19 mouse cellular contexts compared by ENCODE assay signal in the genomic region with DNA sequence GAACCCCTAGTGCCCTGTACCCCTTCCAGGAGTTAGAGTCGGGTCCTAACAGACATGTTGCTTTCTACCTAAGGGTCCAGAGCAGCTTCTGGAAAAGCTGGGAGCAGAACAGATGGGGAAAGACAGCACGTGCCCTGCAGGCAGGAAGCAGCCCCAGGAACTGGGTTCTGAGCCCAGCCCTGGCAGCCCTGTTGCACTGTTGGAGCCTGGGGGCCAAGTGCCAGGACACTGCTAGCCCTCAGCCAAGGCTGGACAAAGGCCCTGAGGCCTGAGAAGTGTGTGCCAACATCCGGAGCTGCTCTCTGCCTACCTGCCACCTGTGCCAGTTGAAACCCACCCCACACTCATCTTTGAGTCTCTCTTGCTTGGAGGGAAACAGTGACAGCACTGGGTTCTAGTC. TPM values are rescaled to one million over a fixed set of nuclear protein-coding genes. Genes with fewer than 3 reads are reported as not detected.
DNase-seq lines count a peak whose midpoint lies in the region; ATAC-seq lines count a peak whose summit lies in the region.
"Had no signal": no experiment of that assay in that cellular context is flagged by ENCODE, and none has a peak within 500 bp of the region (broad histone marks: within the 10 kb centered on the region; RNA-seq: fewer than 3 reads in every experiment).

No protein-coding gene starts in this region.

- WGBS in hindbrain, embryonic 10.5 days = 81% methylated on average over 3 of the region's 3 CpGs
- 81% methylated on average over 3 of the region's 3 CpGs for WGBS in hindbrain, embryonic 16.5 days
- WGBS in limb, embryonic 13.5 days = 82% methylated on average over 3 of the region's 3 CpGs

- H3K9ac ChIP-seq in hindbrain, embryonic 16.5 days (ENCODE audit: low read depth, low read length) = no peak overlapping the region
- H3K9ac ChIP-seq in limb, embryonic 13.5 days = 0 out of 2 replicates have a peak overlapping the region, but pooled peaks have one; percentile 26
- H3K9ac ChIP-seq: forebrain, embryonic 13.5 days; liver, embryonic 14.5 days; midbrain, embryonic 12.5 days had no signal

- H3K4me2 ChIP-seq in hindbrain, embryonic 16.5 days (ENCODE audit: low read length) = no peak overlapping the region
- peak overlapping the region; percentile 89; the same call in 1 of the 2 replicates for H3K4me2 ChIP-seq in limb, embryonic 13.5 days (replicated peaks)
- H3K4me2 ChIP-seq: forebrain, embryonic 13.5 days; midbrain, embryonic 12.5 days had no signal

- DNase-seq in hindbrain, embryonic 10.5 days (ENCODE audit: low spot score) = no peak
- peak; percentile 55 for DNase-seq in adrenal gland, postnatal 25 days
- DNase-seq in cerebellum, postnatal 10 days = peak; percentile 95 to 97
- no peak for DNase-seq in thymus, postnatal 25 days
- no peak for DNase-seq in gastrocnemius, postnatal 10 days
- DNase-seq: gastrocnemius, adult 2 months; heart, postnatal 36 days; kidney, adult 18-20 months; lung, postnatal 36 days; right cerebral cortex, postnatal 25 days; thymus, postnatal 4 days had no signal

- peaks cover 9% of the 10 kb centered on the region; the same call in 1 of the 2 replicates for H3K27me3 ChIP-seq in hindbrain, embryonic 10.5 days (ENCODE audit: insufficient read depth, poor library complexity, severe bottlenecking)
- H3K27me3 ChIP-seq in hindbrain, embryonic 16.5 days (replicated peaks; ENCODE audit: control insufficient read depth, insufficient read depth, low read length) = no peaks in the 10 kb centered on the region
- H3K27me3 ChIP-seq in limb, embryonic 13.5 days = no peaks in the 10 kb centered on the region
- H3K27me3 ChIP-seq: embryonic facial prominence, embryonic 13.5 days had no signal

- no peak overlapping the region for H3K4me3 ChIP-seq in hindbrain, embryonic 10.5 days
- H3K4me3 ChIP-seq in hindbrain, embryonic 16.5 days (ENCODE audit: low read length) = no peak overlapping the region
- no peak overlapping the region for H3K4me3 ChIP-seq in limb, embryonic 13.5 days
- H3K4me3 ChIP-seq: forebrain, embryonic 13.5 days; gastrocnemius, adult 2 months; midbrain, embryonic 12.5 days had no signal

- H3K36me3 ChIP-seq in hindbrain, embryonic 10.5 days = peaks cover 7% of the 10 kb centered on the region
- H3K36me3 ChIP-seq in hindbrain, embryonic 16.5 days (ENCODE audit: control insufficient read depth, insufficient read depth, low read length) = peaks cover 3% of the 10 kb centered on the region; the same call in 1 of the 2 replicates
- H3K36me3 ChIP-seq in limb, embryonic 13.5 days = peaks cover 8% of the 10 kb centered on the region
- H3K36me3 ChIP-seq: midbrain, embryonic 12.5 days had no signal

- 0 out of 2 replicates have a peak overlapping the region, but pooled peaks have one; percentile 16 for H3K27ac ChIP-seq in hindbrain, embryonic 10.5 days
- no peak overlapping the region for H3K27ac ChIP-seq in hindbrain, embryonic 16.5 days (ENCODE audit: low read depth, low read length)
- no peak overlapping the region for H3K27ac ChIP-seq in limb, embryonic 13.5 days
- H3K27ac ChIP-seq: forebrain, embryonic 13.5 days; liver, embryonic 14.5 days; midbrain, embryonic 12.5 days had no signal

- H3K4me1 ChIP-seq in hindbrain, embryonic 10.5 days (replicated peaks) = peaks cover 48% of the 10 kb centered on the region
- peaks cover 17% of the 10 kb centered on the region for H3K4me1 ChIP-seq in hindbrain, embryonic 16.5 days (ENCODE audit: control insufficient read depth, insufficient read depth, low read depth, low read length)
- H3K4me1 ChIP-seq in limb, embryonic 13.5 days = peaks cover 33% of the 10 kb centered on the region

- no peaks in the 10 kb centered on the region for H3K9me3 ChIP-seq in hindbrain, embryonic 10.5 days
- H3K9me3 ChIP-seq in hindbrain, embryonic 16.5 days (ENCODE audit: control insufficient read depth, low read length) = no peaks in the 10 kb centered on the region
- H3K9me3 ChIP-seq in limb, embryonic 13.5 days = no peaks in the 10 kb centered on the region
- H3K9me3 ChIP-seq: embryonic facial prominence, embryonic 13.5 days; forebrain, embryonic 13.5 days; heart, embryonic 10.5 days; midbrain, embryonic 12.5 days had no signal

- no peak for ATAC-seq in hindbrain, embryonic 16.5 days
- ATAC-seq in limb, embryonic 13.5 days (ENCODE audit: low FRiP score, low read depth) = no peak
- ATAC-seq in erythroblast, adult 5-6 weeks (replicated peaks; ENCODE audit: low FRiP score, poor library complexity, severe bottlenecking) = no peak
- ATAC-seq: forebrain, embryonic 13.5 days had no signal

RNA-seq across cellular contexts. Expression of a gene that starts 2.7 kb away (rescaled TPM):
- polyA plus RNA-seq in hindbrain, embryonic 10.5 days (2016; fragmentation: Nextera tagmentation; extraction: Ambion mirVana) = 35.6 and 38.9 TPM in 2 replicates
- 25.7 and 28.2 TPM in 2 replicates for polyA plus RNA-seq in hindbrain, embryonic 16.5 days (2015; fragmentation: Nextera tagmentation; extraction: Ambion mirVana)
- total RNA-seq in adrenal gland, postnatal 25 days (2021) = 14.7 and 21.3 TPM in 2 replicates
- polyA plus RNA-seq in limb, embryonic 13.5 days (2015; fragmentation: Nextera tagmentation; extraction: Ambion mirVana) = 38.4 and 42.2 TPM in 2 replicates
- total RNA-seq in erythroblast, adult 5-6 weeks (2015; ENCODE audit: low replicate concordance) = 40.0 and 40.1 TPM in 2 replicates
- total RNA-seq in erythroblast, adult 5-6 weeks (2017; ENCODE audit: low replicate concordance) = 67.2 and 89.1 TPM in 2 replicates
- 1 to 10 TPM; 7.2 to 8.1 TPM for total RNA-seq in gastrocnemius, postnatal 10 days (2021)

Comparison
In these comparisons a context has a peak if more than half of its experiments do, and no peak if none do; other contexts are left out.
1. DNase-seq: peak in adrenal gland, postnatal 25 days (single experiment) and cerebellum, postnatal 10 days (2 of 2); none in hindbrain, embryonic 10.5 days (single experiment), thymus, postnatal 25 days (single experiment) and gastrocnemius, postnatal 10 days (single experiment).